Mouse (Mus musculus): ENCODE measurements at regions not wholly inside any gene's neighbourhood (a gene's known extent, or its start where the extent isn't known, plus 50 kb on each side); places are given as distances from the start of the nearest gene placed in this dataset.

DNA sequence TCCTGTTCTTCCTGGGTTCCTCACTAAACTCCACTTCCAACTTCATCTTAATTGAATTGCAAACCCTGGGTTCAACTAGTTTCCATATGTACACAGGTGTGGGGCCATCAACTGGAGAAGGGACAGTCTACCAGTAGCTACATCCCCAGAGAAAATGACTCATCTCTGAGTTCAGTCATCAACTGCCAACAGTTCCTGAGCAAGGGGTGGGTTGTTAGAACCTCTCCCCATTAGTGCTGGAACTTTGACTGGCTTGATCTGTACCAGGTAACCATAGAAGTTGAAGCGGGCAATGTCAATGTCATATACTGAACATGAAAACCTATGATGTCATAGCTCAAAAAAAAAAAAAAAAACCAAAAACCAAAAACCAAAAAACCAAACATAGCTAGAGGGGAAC, 69.8 kb downstream of the Gm21750 start:
- DNase-seq (no peak), ATAC-seq (ENCODE audit: low FRiP score, low TSS enrichment) (no peak)
- Histone ChIP-seq H3K4me1 (ENCODE audit: control insufficient read depth, insufficient read depth, low read length) (no peaks in the 10 kb centered on the region), H3K4me3 (replicated peaks; ENCODE audit: low read depth, low read length) (no peak overlapping the region), H3K9me3 (ENCODE audit: control insufficient read depth, low read length) (no peaks in the 10 kb centered on the region), H3K9ac (replicated peaks; ENCODE audit: low read length) (no peak overlapping the region), H3K4me2 (ENCODE audit: low read length) (no peak overlapping the region), H3K27me3 (ENCODE audit: control insufficient read depth, insufficient read depth, low read length) (no peaks in the 10 kb centered on the region), H3K27ac (replicated peaks; ENCODE audit: low read depth, low read length) (no peak overlapping the region), H3K36me3 (ENCODE audit: control insufficient read depth, insufficient read depth, low read length) (no peaks in the 10 kb centered on the region)
- 97% methylated on average over 1 of the region's 1 CpGs for WGBS

DNA sequence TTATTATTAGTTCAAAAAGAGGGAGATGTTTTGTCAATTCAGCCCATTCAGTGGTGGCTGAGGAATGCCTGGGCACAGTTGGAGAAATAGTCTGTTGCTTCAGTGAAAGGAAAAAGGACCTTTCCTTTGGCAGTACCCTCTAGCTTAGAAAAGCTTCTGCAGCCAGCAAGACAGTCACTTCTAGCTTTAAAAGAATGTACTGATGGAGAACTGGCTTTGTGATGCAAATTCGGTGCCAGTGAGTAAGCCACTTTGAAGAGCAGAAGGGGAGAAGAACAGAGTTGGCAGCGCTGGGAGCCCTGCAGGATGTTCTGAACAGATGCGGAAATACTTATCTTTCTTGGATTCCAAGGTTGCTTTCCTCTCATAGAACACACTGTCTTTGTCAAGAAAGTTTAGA, 71.1 kb downstream of the Gm21750 start:
- WGBS, result 33% methylated on average over 3 of the region's 3 CpGs
- no peak overlapping the region for H3K4me3 ChIP-seq (replicated peaks; ENCODE audit: low read depth, low read length)

DNA sequence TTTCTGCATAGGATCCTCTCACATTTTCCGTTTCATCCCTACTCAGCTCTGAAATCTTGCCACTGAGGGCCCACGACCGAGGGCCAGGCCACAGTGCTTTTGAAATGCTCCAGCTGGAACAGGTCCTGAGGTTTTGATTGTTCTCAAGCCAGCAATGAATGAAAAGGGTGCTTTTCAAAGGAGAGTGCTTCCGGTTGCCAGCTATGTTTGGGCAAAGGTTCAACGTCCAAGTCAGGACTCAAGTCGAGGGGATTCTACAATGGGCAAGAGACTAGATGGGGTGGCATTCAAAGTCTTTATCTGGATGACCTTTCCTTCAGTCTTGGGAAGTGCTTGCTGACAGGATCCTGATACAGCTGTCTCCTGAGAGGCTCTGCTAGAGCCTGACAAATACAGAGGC, 89.8 kb downstream of the Gm21750 start:
- no peak for DNase-seq

More for the DNA sequence above, 71.1 kb downstream of the Gm21750 start:
- Histone ChIP-seq H3K4me2 (ENCODE audit: low read length) (no peak overlapping the region), H3K4me1 (ENCODE audit: control insufficient read depth, insufficient read depth, low read length) (no peaks in the 10 kb centered on the region), H3K9me3 (ENCODE audit: control insufficient read depth, low read length) (no peaks in the 10 kb centered on the region), H3K27ac (replicated peaks; ENCODE audit: low read depth, low read length) (no peak overlapping the region), H3K9ac (replicated peaks; ENCODE audit: low read length) (no peak overlapping the region), H3K27me3 (ENCODE audit: control insufficient read depth, insufficient read depth, low read length) (no peaks in the 10 kb centered on the region), H3K36me3 (ENCODE audit: control insufficient read depth, insufficient read depth, low read length) (no peaks in the 10 kb centered on the region)
- DNase-seq, result peak; percentile 4
- ATAC-seq (ENCODE audit: low FRiP score, low TSS enrichment), result no peak

DNA sequence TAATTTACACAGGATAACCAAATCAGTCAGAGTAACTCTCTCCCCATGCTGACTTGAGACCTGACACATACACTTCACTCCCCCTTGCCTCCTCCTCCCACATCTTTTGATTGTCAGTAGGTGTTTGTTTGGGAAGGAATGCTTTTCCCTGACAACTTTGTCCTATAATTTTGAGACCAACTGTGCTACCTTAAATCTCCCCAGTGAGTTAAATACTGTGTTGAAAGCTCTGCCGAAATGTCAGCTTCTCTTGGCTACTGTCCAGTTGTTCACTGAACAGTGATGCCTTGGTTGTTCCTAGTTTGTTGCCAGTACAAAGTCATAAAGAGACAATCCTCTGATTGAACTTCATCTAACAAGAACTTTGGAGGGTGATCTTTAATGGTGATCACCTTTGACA, 99.0 kb downstream of the Gm21750 start:
- H3K9me3 ChIP-seq (ENCODE audit: control insufficient read depth, low read length), result no peaks in the 10 kb centered on the region
- no peaks in the 10 kb centered on the region for H3K27me3 ChIP-seq (ENCODE audit: control insufficient read depth, insufficient read depth, low read length)
- H3K9ac ChIP-seq (replicated peaks; ENCODE audit: low read length), result no peak overlapping the region
- H3K36me3 ChIP-seq (ENCODE audit: control insufficient read depth, insufficient read depth, low read length), result no peaks in the 10 kb centered on the region
- H3K4me3 ChIP-seq (replicated peaks; ENCODE audit: low read depth, low read length), result no peak overlapping the region
- no peak overlapping the region for H3K4me2 ChIP-seq (ENCODE audit: low read length)
- DNase-seq (peak; percentile 12), ATAC-seq (ENCODE audit: low FRiP score, low TSS enrichment) (no peak)
- WGBS, result 66% methylated on average over 1 of the region's 1 CpGs
- H3K27ac ChIP-seq (replicated peaks; ENCODE audit: low read depth, low read length), result no peak overlapping the region
- H3K4me1 ChIP-seq (ENCODE audit: control insufficient read depth, insufficient read depth, low read length), result no peaks in the 10 kb centered on the region

More for the DNA sequence above, 89.8 kb downstream of the Gm21750 start:
- Histone ChIP-seq H3K27me3 (ENCODE audit: control insufficient read depth, insufficient read depth, low read length) (no peaks in the 10 kb centered on the region), H3K9me3 (ENCODE audit: control insufficient read depth, low read length) (no peaks in the 10 kb centered on the region), H3K4me3 (replicated peaks; ENCODE audit: low read depth, low read length) (no peak overlapping the region), H3K4me1 (ENCODE audit: control insufficient read depth, insufficient read depth, low read length) (no peaks in the 10 kb centered on the region), H3K27ac (replicated peaks; ENCODE audit: low read depth, low read length) (no peak overlapping the region), H3K36me3 (ENCODE audit: control insufficient read depth, insufficient read depth, low read length) (no peaks in the 10 kb centered on the region), H3K4me2 (ENCODE audit: low read length) (no peak overlapping the region), H3K9ac (replicated peaks; ENCODE audit: low read length) (no peak overlapping the region)
- no peak for ATAC-seq (ENCODE audit: low FRiP score, low TSS enrichment)
- WGBS, result 79% methylated on average over 6 of the region's 6 CpGs

DNA sequence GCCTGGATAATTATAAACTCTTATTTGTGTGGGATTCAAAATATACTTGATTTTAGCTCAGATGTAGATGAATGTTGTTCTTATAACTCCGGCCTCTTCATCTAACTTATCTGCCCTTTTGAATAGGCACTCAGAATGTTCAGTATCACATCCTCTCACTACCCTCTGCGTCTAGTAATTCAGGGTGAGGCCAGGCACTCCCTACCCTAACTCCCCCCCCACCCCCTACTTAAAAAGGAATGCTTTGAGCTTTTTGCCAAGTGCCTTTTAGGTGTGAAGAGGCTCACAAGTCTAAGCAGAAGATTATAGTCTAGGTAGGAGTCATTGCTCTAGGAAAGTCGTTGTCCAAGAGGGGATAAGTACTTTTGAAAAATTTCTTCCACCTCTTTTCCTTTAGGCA, 111.9 kb downstream of the Gm21750 start:
- no peaks in the 10 kb centered on the region for H3K36me3 ChIP-seq (ENCODE audit: control insufficient read depth, insufficient read depth, low read length)
- 74% methylated on average over 3 of the region's 3 CpGs for WGBS

DNA sequence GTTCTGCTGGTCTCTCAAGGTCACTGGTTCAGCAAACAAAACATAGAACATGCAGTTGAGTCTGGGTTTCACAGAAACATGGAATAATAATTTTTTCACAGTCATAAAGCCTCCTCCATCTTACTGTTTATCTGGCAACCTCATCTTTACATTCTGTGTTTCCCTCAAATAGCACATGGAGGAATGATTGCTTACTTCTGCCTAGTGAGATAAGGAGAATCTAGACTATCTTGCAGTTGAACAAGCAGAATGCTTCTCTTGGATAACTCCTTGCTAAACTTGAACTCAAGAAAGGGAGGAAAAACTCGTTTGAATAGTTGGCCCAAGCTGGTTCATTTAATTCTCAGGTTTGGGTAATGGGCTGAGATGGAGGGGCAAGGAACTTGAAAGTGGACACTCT, 112.8 kb downstream of the Gm21750 start:
- Histone ChIP-seq H3K27ac (replicated peaks; ENCODE audit: low read depth, low read length) (no peak overlapping the region), H3K9me3 (ENCODE audit: control insufficient read depth, low read length) (no peaks in the 10 kb centered on the region), H3K4me3 (replicated peaks; ENCODE audit: low read depth, low read length) (no peak overlapping the region), H3K9ac (replicated peaks; ENCODE audit: low read length) (no peak overlapping the region), H3K4me1 (ENCODE audit: control insufficient read depth, insufficient read depth, low read length) (no peaks in the 10 kb centered on the region), H3K36me3 (ENCODE audit: control insufficient read depth, insufficient read depth, low read length) (no peaks in the 10 kb centered on the region), H3K27me3 (ENCODE audit: control insufficient read depth, insufficient read depth, low read length) (no peaks in the 10 kb centered on the region), H3K4me2 (ENCODE audit: low read length) (no peak overlapping the region)
- WGBS, result 24% methylated on average over 1 of the region's 1 CpGs
- no peak for DNase-seq
- no peak for ATAC-seq (ENCODE audit: low FRiP score, low TSS enrichment)

More for the DNA sequence above, 111.9 kb downstream of the Gm21750 start:
- ATAC-seq (ENCODE audit: low FRiP score, low TSS enrichment) (no peak), DNase-seq (no peak)
- Histone ChIP-seq H3K4me2 (ENCODE audit: low read length) (no peak overlapping the region), H3K4me3 (replicated peaks; ENCODE audit: low read depth, low read length) (no peak overlapping the region), H3K27me3 (ENCODE audit: control insufficient read depth, insufficient read depth, low read length) (no peaks in the 10 kb centered on the region), H3K4me1 (ENCODE audit: control insufficient read depth, insufficient read depth, low read length) (no peaks in the 10 kb centered on the region), H3K9me3 (ENCODE audit: control insufficient read depth, low read length) (no peaks in the 10 kb centered on the region), H3K27ac (replicated peaks; ENCODE audit: low read depth, low read length) (no peak overlapping the region), H3K9ac (replicated peaks; ENCODE audit: low read length) (no peak overlapping the region)

DNA sequence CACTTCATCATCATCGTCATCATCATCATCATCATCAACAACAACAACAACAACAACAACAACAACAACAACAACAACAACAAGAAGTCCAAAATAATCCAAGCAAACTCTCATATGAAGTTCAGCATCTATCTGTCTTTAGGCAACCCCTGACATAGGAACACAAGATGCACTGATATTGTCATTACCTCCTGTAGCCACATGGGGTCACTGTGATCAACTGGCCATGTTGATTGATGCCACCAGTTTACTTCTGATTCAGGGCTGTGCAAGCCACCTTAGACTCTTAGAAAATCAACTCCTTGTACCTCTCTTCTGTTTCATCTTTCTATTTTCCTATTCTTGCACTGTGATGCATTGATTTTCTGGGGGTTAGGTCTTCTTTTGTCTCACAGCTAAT, 115.0 kb downstream of the Gm21750 start:
- no peaks in the 10 kb centered on the region for H3K4me1 ChIP-seq (ENCODE audit: control insufficient read depth, insufficient read depth, low read length)
- 6% methylated on average over 1 of the region's 1 CpGs for WGBS
- DNase-seq (peak; percentile 87), ATAC-seq (ENCODE audit: low FRiP score, low TSS enrichment) (peak; percentile 58; the same call in 1 of the 2 replicates)
- H3K9me3 ChIP-seq (ENCODE audit: control insufficient read depth, low read length), result no peaks in the 10 kb centered on the region
- no peaks in the 10 kb centered on the region for H3K36me3 ChIP-seq (ENCODE audit: control insufficient read depth, insufficient read depth, low read length)
- H3K27me3 ChIP-seq (ENCODE audit: control insufficient read depth, insufficient read depth, low read length), result no peaks in the 10 kb centered on the region
- H3K27ac ChIP-seq (replicated peaks; ENCODE audit: low read depth, low read length), result no peak overlapping the region
- H3K4me3 ChIP-seq (replicated peaks; ENCODE audit: low read depth, low read length), result no peak overlapping the region
- no peak overlapping the region for H3K4me2 ChIP-seq (ENCODE audit: low read length)
- H3K9ac ChIP-seq (replicated peaks; ENCODE audit: low read length), result no peak overlapping the region

DNA sequence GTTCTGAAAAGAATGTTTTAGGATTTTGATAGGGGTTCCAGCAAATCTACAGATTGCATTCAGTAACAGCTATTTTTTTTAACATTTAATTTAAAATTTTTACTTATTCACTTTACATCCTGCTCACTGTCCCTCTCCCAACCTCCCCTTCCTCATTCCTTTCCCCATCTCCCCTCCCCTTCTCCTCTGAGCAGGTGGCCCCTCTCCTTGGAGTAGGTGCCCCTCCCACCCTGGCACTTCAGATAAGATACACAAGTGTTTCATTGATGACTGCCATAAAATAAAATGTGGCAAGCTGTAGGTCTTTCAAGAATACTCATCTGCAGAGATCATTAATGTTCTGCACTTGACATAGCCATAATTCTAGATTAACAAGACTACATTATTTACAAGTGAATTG, 146.1 kb downstream of the Gm21750 start:
- DNase-seq (no peak), ATAC-seq (ENCODE audit: low FRiP score, low TSS enrichment) (no peak)
- Histone ChIP-seq H3K27me3 (ENCODE audit: control insufficient read depth, insufficient read depth, low read length) (no peaks in the 10 kb centered on the region), H3K36me3 (ENCODE audit: control insufficient read depth, insufficient read depth, low read length) (no peaks in the 10 kb centered on the region), H3K4me1 (ENCODE audit: control insufficient read depth, insufficient read depth, low read length) (no peaks in the 10 kb centered on the region), H3K4me3 (replicated peaks; ENCODE audit: low read depth, low read length) (no peak overlapping the region), H3K9ac (replicated peaks; ENCODE audit: low read length) (no peak overlapping the region), H3K4me2 (ENCODE audit: low read length) (no peak overlapping the region), H3K27ac (replicated peaks; ENCODE audit: low read depth, low read length) (no peak overlapping the region), H3K9me3 (ENCODE audit: control insufficient read depth, low read length) (no peaks in the 10 kb centered on the region)

DNA sequence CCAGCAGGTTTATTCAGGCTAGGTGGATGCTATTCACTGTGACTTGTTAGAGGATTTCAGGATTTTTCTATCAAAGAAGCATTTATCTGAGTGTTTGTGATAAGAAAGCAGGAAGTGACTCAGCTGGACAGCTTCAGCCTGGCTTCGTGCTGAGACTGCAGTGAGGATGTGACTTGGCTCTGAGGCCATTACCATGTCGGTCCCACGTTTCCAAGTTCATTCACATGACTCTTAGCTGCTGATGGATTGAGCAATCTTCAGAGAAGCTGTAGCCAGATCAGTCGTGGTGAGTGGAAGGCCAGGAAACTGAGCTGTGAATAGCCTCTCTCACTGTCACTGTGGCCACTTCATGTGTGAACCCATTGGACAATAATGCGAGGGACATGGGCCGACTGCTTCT, 177.9 kb downstream of the Gm21750 start:
- H3K27me3 ChIP-seq (ENCODE audit: control insufficient read depth, insufficient read depth, low read length), result no peaks in the 10 kb centered on the region
- H3K9me3 ChIP-seq (ENCODE audit: control insufficient read depth, low read length), result no peaks in the 10 kb centered on the region
- no peaks in the 10 kb centered on the region for H3K36me3 ChIP-seq (ENCODE audit: control insufficient read depth, insufficient read depth, low read length)
- no peak overlapping the region for H3K4me2 ChIP-seq (ENCODE audit: low read length)
- no peak overlapping the region for H3K27ac ChIP-seq (replicated peaks; ENCODE audit: low read depth, low read length)
- no peak overlapping the region for H3K9ac ChIP-seq (replicated peaks; ENCODE audit: low read length)
- no peak overlapping the region for H3K4me3 ChIP-seq (replicated peaks; ENCODE audit: low read depth, low read length)
- DNase-seq (no peak), ATAC-seq (ENCODE audit: low FRiP score, low TSS enrichment) (no peak)
- H3K4me1 ChIP-seq (ENCODE audit: control insufficient read depth, insufficient read depth, low read length), result no peaks in the 10 kb centered on the region
- WGBS, result 86% methylated on average over 6 of the region's 6 CpGs

Measured in midbrain, embryonic 14.5 days (tissue).